Mouse (Mus musculus): ENCODE data around the gene Dhx40.
"Not testable (repeated sequence)": the region's sequence is repeated elsewhere in the genome, so short reads cannot be mapped to it uniquely, and the experiment has no call there.

The Dhx40 gene

GRCm38 (mm10) chr11:86749776-86750423 lies 57.6 kb downstream of the Dhx40 start:
- no peak for DNase-seq

DNA sequence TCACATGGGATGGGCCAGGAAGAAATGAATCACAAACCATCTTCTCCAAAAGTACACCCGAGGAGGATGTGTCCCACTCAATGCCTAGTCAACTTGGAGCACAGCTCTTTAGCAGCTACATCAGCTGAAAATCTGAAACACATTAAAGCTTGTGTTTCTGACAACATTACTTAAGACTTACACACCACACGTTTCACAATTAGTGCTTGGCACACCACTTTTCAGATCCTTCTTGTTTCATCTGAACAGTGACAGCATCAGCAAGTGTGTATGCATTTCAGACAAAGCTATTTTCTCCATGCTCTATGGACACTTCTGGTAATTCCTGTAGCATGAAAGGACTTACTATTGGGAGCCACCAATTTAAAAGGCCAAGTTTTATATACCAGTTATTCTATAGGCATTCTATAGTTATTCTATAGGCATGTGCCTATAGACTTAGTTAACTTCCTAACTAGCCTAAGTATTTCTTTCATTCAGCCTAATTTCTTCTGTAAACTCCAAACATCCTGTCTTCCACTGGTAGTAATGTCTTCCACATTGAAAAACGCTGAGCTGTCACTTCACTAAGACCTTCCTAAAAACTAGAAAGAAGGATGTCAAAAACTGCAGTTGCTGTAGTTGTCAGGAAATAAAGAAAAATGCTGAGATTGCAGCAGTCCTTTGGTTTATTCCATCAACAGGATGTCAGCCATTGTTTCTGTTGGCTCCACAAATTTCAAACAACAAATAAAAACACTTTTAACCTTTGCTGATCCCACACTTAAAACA lies 61.7 kb downstream of the Dhx40 start:
- DNase-seq = no peak

DNA sequence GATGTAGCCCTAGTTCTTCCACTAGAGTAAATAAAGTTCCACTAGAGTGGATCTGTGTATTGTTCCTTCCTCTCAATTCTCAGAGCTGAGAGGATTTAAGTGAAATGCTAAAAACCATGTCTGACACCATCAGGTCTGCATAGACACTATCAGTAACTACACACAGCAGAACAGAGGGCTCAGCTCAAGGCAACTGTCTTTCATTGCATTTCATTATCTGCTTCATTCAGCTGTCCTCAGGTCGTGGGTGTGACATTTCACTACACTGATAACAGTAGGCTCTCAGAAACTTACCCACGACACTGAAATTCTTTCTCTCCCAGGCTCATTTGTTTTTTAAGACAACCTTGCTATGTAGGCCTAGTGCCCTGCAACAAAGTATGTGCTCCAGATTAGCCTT lies 64.9 kb downstream of the Dhx40 start:
- DNase-seq = no peak

DNA sequence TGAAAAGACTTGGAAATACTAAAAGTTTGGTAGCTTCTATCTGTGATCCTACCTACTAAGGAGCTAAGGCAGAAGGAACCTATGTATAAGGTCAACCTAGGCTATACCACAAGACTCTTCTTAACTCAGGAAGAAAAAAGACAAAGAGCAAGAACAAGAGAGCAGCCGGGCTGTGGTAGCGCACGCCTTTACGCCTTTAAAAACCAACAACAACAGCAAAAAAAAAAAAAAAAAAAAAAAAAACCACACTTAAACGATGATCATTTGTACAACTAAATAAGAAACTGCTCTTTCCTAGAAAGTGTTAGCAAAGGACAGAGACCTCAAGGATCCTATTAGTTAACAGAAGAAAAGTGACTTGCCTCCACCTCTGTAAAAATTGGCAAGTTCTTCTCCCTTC lies 66.0 kb downstream of the Dhx40 start:
- no peak for DNase-seq

- DNase-seq = no peak
Measured at GRCm38 (mm10) chr11:86739470-86739869, 68.1 kb downstream of the Dhx40 start.

DNA sequence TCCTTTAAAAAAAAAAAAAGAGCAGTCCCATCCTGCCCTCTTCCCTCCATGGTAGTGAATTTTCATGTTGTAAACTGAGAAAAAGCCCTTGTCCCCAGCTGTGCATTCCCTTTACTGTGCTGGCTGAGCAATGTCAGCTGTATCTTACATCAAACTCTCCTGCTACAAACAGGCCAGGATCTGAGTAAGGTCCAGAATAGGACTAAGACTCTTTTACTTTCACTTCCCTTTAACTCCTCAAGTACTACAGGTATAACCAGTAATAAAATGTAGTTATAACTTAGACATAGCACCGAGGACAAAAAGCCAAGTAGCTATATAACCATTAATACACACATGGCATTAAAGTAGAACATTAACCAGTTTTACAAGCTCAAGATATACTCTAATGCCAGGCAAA lies 68.6 kb downstream of the Dhx40 start:
- no peak for DNase-seq

GRCm38 (mm10) chr11:86738308-86738707 lies 69.2 kb downstream of the Dhx40 start:
- not testable (repeated sequence) for DNase-seq

GRCm38 (mm10) chr11:86737301-86738000 lies 70.1 kb downstream of the Dhx40 start:
- no peak for DNase-seq

DNA sequence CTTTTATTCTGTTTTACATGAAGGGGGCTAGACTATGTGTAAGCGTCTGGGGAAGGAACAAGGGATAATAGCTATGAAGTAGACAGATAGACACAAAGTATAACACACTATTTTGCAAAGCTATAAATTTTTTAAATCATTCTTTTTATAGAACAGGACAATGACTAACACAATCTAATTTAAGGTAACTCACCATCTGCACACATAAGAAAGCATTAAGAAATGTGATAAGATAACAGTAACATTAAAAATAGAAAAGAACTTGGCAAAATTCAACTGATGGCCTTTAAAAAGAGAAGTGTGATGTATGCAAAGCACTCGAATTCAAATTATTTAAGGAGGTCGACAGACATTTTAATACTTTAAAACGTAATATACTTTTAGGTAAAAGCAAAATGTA lies 72.6 kb downstream of the Dhx40 start:
- DNase-seq = no peak

- no peak for DNase-seq
Measured at GRCm38 (mm10) chr11:86734241-86734939, 73.2 kb downstream of the Dhx40 start.

- no peak for DNase-seq
Measured at GRCm38 (mm10) chr11:86731443-86731842, 76.1 kb downstream of the Dhx40 start.

GRCm38 (mm10) chr11:86725607-86726006 lies 81.9 kb downstream of the Dhx40 start:
- DNase-seq = no peak

GRCm38 (mm10) chr11:86724982-86725381 lies 82.6 kb downstream of the Dhx40 start:
- no peak for DNase-seq

DNA sequence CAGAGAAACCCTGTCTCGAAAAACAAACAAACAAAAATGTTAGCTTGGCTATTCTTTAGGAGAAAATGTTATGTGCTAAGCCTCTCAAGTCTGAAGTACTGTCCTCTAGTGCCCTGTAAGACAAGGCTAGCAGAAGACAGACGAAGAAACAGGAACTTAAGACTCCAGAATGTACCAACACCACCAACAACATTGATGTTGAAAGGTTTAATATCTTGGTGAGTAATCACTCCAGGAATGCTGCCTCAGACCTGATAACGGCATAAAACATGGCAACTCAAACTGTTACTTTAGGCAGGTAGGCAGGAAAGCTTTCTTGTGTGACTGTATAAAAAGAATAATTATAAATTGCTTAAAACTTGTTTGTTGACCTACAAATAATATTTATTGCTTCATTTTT lies 83.5 kb downstream of the Dhx40 start:
- no peak for DNase-seq

DNA sequence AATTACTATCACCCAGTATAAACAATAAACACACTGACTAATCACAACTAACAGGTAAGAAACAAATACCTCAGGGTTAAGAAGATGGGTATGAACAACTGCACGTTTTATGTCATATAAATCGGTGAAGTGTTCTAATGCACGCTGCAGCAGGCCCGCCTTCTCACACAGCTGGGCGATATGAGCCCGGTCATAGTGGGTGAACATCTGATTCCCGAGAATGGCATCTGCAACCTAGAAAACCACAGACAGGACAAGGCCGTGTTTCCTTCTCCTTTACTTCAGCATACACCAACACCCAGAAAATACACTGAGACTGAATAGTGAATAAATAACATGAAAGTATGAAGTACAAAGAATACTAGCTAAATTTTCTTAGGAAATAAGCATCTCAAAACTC lies 88.2 kb downstream of the Dhx40 start:
- DNase-seq = no peak

All from right cerebral cortex, postnatal 25 days (tissue).